Mouse (Mus musculus): ENCODE measurements around the gene Vamp2. TPM values are rescaled to one million over a fixed set of nuclear protein-coding genes. Genes with fewer than 3 reads are reported as not detected.

Gene Vamp2
- total and polyA plus RNA-seq, 2 experiments: 5.2 to 36.9 TPM

DNA sequence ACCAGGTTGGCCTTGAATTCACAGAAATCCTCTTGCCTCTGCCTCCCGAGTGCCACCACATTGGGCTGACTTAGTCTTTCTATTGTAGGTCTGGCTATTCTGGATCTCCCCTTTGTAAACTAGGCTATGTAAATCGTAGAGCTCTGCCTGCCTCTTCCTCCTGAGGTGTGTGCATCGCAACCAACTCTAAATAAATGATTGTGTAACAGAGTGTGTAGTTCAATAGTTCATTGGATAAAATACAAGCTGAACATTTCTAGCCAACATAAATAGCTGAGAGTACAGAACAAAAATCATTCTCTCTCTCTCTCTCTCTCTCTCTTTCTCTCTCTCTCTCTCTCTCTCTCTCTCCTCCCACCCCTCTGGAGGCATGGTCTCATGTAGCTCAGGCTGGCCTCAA is 26.3 kb downstream of the Vamp2 start:
- H3K4me1 ChIP-seq (ENCODE audit: control insufficient read depth, insufficient read depth, low read length): peaks cover 14% of the 10 kb centered on the region
- no peak overlapping the region for H3K4me3 ChIP-seq (ENCODE audit: insufficient read depth, low read depth, low read length)
- no peak overlapping the region for H3K9ac ChIP-seq (ENCODE audit: low read depth, low read length)
- no peaks in the 10 kb centered on the region for H3K27me3 ChIP-seq (ENCODE audit: control insufficient read depth, insufficient read depth, low read length)
- WGBS: 22% methylated on average over 3 of the region's 3 CpGs
- no peaks in the 10 kb centered on the region for H3K79me2 ChIP-seq (ENCODE audit: control insufficient read depth, insufficient read depth, low read length)
- no peaks in the 10 kb centered on the region; the same call in 1 of the 2 replicates for H3K36me3 ChIP-seq (ENCODE audit: control insufficient read depth, insufficient read depth, low read length)
- peak; percentile 94 for DNase-seq (ENCODE audit: extremely low read depth, low read depth, low spot score)
- no peak for TF ChIP-seq CTCF (IDR thresholded peaks at IDR 0.05; ENCODE audit: low read depth, low read length)
- TF ChIP-seq POLR2A (IDR thresholded peaks at IDR 0.05; ENCODE audit: extremely low read depth, insufficient read depth, low read length): no peak
- peak overlapping the region; percentile 69 for H3K27ac ChIP-seq (replicated peaks; ENCODE audit: insufficient read depth, low read depth, low read length)

DNA sequence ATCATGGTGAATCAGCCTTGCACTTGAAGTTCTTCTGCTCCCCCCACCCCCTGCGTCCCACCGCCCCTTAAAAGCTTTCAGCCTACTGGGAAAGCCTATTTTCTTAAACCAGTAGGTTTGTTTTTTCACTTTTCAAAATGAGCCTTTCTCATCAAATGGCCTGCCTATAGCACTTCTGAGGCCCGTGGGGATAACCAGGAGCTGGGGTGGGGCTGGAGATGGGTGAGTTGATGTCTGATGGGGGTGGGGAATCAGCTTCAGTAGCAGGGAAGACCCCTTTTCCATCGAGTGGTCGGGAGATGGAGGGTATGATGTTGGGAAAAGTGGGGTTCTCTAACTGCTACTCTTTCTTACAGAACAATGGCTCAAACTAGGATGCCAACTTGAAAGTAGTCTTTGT is 28.6 kb downstream of the Vamp2 start:
- H3K36me3 ChIP-seq (ENCODE audit: control insufficient read depth, insufficient read depth, low read length): no peaks in the 10 kb centered on the region
- no peak for DNase-seq (ENCODE audit: extremely low read depth, low read depth, low spot score)
- no peak overlapping the region for H3K4me3 ChIP-seq (ENCODE audit: insufficient read depth, low read depth, low read length)
- no peak overlapping the region for H3K27ac ChIP-seq (replicated peaks; ENCODE audit: insufficient read depth, low read depth, low read length)
- WGBS: 73% methylated on average over 5 of the region's 5 CpGs
- no peaks in the 10 kb centered on the region for H3K27me3 ChIP-seq (ENCODE audit: control insufficient read depth, insufficient read depth, low read length)
- no peaks in the 10 kb centered on the region for H3K79me2 ChIP-seq (ENCODE audit: control insufficient read depth, insufficient read depth, low read length)
- peaks cover 14% of the 10 kb centered on the region for H3K4me1 ChIP-seq (ENCODE audit: control insufficient read depth, insufficient read depth, low read length)
- TF ChIP-seq CTCF (IDR thresholded peaks at IDR 0.05; ENCODE audit: low read depth, low read length) (no peak), POLR2A (IDR thresholded peaks at IDR 0.05; ENCODE audit: extremely low read depth, insufficient read depth, low read length) (no peak)
- H3K9ac ChIP-seq (ENCODE audit: low read depth, low read length): no peak overlapping the region

DNA sequence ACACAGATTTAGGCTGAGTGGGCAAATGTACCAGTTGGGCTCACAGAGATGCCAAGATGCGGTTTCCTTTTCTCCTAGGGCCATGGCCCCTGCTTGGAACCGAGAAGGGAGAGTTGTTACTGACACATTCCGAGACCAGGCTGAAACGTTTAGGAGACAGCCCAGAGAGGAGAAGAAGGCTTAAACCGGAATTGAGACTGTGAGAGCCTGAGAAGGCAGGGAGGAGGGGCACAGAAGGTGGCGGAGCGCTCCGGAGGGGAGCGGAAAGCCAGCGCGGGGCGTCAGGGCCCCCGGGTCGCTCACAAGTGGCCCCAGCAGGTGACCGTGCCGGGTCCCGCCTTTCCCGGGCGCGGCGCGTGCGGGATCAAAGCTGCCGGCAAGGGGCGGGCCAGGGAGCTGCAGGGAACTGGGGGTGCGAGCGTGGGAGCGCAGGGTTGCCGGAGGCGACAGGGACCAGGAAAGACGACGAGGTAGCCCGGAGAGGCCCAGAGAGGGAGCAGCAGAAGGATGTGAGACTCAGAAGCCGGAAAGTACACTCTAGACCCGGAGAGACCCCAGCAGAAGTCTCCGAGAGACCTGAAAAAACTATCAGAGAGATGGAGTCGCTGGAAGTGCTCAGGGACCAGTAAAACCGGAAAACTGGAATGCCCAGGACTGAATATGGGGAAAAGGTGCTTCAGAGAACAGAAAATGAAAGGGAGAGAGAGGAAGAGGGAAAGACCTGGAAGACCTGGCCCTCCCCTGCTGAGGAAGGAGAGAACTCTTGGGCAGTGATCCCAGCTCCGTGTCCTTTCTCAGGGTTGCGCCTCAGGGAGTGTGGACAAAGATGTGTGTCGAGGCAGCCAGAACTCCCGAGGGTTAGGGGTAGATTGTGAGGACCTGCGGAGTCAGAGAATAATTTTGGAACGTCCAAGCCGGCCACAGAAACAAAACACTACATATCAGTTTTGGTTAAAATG is 29.7 kb downstream of the Vamp2 start:
- Histone ChIP-seq H3K36me3 (ENCODE audit: control insufficient read depth, insufficient read depth, low read length) (no peaks in the 10 kb centered on the region), H3K4me3 (ENCODE audit: insufficient read depth, low read depth, low read length) (peak overlapping the region; percentile 54), H3K4me1 (ENCODE audit: control insufficient read depth, insufficient read depth, low read length) (peaks cover 14% of the 10 kb centered on the region), H3K79me2 (ENCODE audit: control insufficient read depth, insufficient read depth, low read length) (no peaks in the 10 kb centered on the region), H3K9ac (ENCODE audit: low read depth, low read length) (peak overlapping the region; percentile 63), H3K27ac (replicated peaks; ENCODE audit: insufficient read depth, low read depth, low read length) (peak overlapping the region; percentile 61), H3K27me3 (ENCODE audit: control insufficient read depth, insufficient read depth, low read length) (no peaks in the 10 kb centered on the region)
- DNase-seq (ENCODE audit: extremely low read depth, low read depth, low spot score): peak; percentile 41
- TF ChIP-seq CTCF (IDR thresholded peaks at IDR 0.05; ENCODE audit: low read depth, low read length): no peak
- WGBS: under 1% methylated on average over 45 of the region's 45 CpGs

DNA sequence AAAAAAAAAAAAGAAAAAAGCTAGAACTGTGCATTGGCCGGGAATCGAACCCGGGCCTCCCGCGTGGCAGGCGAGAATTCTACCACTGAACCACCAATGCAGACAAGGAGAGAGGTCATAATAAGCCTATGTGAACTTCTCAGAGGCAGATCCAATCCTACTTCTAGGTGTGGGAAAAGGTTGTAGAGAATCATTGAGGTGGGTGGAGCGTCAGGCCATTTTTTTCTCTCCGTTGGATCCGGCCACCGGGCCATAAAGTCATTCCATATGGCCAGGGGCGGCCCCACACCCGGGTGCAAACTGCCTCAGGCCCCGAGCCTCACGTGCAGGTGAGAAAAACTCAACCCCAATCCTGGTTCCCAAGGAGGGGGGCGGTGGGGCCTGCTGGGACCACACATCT is 30.5 kb downstream of the Vamp2 start:
- Histone ChIP-seq H3K4me1 (ENCODE audit: control insufficient read depth, insufficient read depth, low read length) (peaks cover 17% of the 10 kb centered on the region), H3K27me3 (ENCODE audit: control insufficient read depth, insufficient read depth, low read length) (no peaks in the 10 kb centered on the region), H3K9ac (ENCODE audit: low read depth, low read length) (no peak overlapping the region), H3K4me3 (ENCODE audit: insufficient read depth, low read depth, low read length) (no peak overlapping the region), H3K27ac (replicated peaks; ENCODE audit: insufficient read depth, low read depth, low read length) (no peak overlapping the region), H3K36me3 (ENCODE audit: control insufficient read depth, insufficient read depth, low read length) (no peaks in the 10 kb centered on the region), H3K79me2 (ENCODE audit: control insufficient read depth, insufficient read depth, low read length) (no peaks in the 10 kb centered on the region)
- 4% methylated on average over 15 of the region's 15 CpGs for WGBS
- peak; percentile 73 for DNase-seq (ENCODE audit: extremely low read depth, low read depth, low spot score)
- TF ChIP-seq POLR2A (IDR thresholded peaks at IDR 0.05; ENCODE audit: extremely low read depth, insufficient read depth, low read length) (no peak), CTCF (IDR thresholded peaks at IDR 0.05; ENCODE audit: low read depth, low read length) (no peak)

DNA sequence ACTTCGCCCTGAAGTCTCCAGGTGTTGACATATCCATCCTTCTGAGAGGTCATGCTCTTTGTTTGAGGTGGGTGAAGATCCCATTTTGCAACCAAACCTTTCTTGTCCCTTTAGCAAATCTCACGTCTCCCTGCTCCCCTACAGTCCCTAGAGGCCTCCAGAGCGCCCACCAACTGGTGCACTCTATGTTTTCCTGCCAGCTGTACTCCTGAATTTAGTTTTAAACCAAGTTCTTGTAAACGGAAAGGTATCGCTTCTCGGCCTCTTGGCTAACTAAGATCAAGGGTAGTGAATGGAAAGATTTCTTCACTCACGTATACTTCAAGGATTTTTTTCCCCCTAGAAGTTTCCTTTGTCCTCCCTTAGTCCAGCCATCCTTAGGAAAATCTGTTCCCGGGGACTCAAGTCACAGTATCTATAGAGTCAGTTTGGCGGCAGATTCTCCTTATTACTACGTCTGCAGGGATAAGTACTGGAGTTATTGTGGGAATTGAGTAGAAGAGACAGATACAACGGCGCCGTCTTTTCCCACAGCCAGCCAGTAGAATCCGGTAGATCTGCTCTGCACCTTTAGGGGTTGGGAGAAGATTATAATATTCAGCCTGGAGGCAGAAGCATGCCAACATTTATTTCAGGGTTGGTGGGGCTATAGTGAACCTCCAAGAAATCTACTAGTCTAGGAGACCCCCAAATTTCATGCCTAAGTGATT is 31.3 kb downstream of the Vamp2 start:
- TF ChIP-seq POLR2A (IDR thresholded peaks at IDR 0.05; ENCODE audit: extremely low read depth, insufficient read depth, low read length) (no peak), CTCF (IDR thresholded peaks at IDR 0.05; ENCODE audit: low read depth, low read length) (no peak)

More for the DNA sequence above, 31.3 kb downstream of the Vamp2 start:
- Histone ChIP-seq H3K27me3 (ENCODE audit: control insufficient read depth, insufficient read depth, low read length) (no peaks in the 10 kb centered on the region), H3K27ac (replicated peaks; ENCODE audit: insufficient read depth, low read depth, low read length) (no peak overlapping the region), H3K9ac (ENCODE audit: low read depth, low read length) (no peak overlapping the region), H3K79me2 (ENCODE audit: control insufficient read depth, insufficient read depth, low read length) (no peaks in the 10 kb centered on the region), H3K4me3 (ENCODE audit: insufficient read depth, low read depth, low read length) (no peak overlapping the region), H3K36me3 (ENCODE audit: control insufficient read depth, insufficient read depth, low read length) (no peaks in the 10 kb centered on the region), H3K4me1 (ENCODE audit: control insufficient read depth, insufficient read depth, low read length) (peaks cover 11% of the 10 kb centered on the region)
- DNase-seq (ENCODE audit: extremely low read depth, low read depth, low spot score): no peak
- 83% methylated on average over 14 of the region's 14 CpGs for WGBS

All from liver, adult 2 months (tissue).